Mouse (Mus musculus): Measurements from ENCODE around the gene Olfr115.

Gene Olfr115

GRCm38 (mm10) chr17:37627009-37627408 lies at the start of gene Olfr115, which contains the start of gene Olfr116:
Gene Olfr115, minus strand, starts transcription at chr17:37627109.
Gene Olfr116, minus strand, starts transcription at chr17:37627199.
- no peak for DNase-seq

GRCm38 (mm10) chr17:37666688-37667087 lies 39.8 kb upstream of the Olfr115 start, which contains the start of gene Olfr118:
Gene Olfr118, plus strand, starts transcription at chr17:37666988.
- DNase-seq = no peak

GRCm38 (mm10) chr17:37663682-37664081 lies 36.8 kb upstream of the Olfr115 start, which contains the start of gene Olfr117:
Gene Olfr117, minus strand, starts transcription at chr17:37663782.
- DNase-seq = no peak

- no peak for DNase-seq
Observed at GRCm38 (mm10) chr17:37592643-37593042, 34.3 kb downstream of the Olfr115 start, which contains the start of gene Olfr114. Gene Olfr114, minus strand, starts transcription at chr17:37592743.

- DNase-seq = no peak
Observed at GRCm38 (mm10) chr17:37577563-37577962, 49.3 kb downstream of the Olfr115 start, which contains the start of gene Olfr113. Gene Olfr113, minus strand, starts transcription at chr17:37577663.

GRCm38 (mm10) chr17:37569351-37569750 lies 57.6 kb downstream of the Olfr115 start, which contains the start of gene Olfr112:
Gene Olfr112, minus strand, starts transcription at chr17:37569451.
- DNase-seq = no peak
